Mouse (Mus musculus) c-Kit-positive CD71-positive TER-119-negative erythroid progenitor cells, embryonic 14.5 days (primary cell): ENCODE results near the gene Prcp.

Experiments
- DNase-seq: peaks from one replicate; pipeline ENCODE4 v3.0.0-alpha.2; 2013; ENCODE audit warnings: low read depth

The Prcp gene

DNA sequence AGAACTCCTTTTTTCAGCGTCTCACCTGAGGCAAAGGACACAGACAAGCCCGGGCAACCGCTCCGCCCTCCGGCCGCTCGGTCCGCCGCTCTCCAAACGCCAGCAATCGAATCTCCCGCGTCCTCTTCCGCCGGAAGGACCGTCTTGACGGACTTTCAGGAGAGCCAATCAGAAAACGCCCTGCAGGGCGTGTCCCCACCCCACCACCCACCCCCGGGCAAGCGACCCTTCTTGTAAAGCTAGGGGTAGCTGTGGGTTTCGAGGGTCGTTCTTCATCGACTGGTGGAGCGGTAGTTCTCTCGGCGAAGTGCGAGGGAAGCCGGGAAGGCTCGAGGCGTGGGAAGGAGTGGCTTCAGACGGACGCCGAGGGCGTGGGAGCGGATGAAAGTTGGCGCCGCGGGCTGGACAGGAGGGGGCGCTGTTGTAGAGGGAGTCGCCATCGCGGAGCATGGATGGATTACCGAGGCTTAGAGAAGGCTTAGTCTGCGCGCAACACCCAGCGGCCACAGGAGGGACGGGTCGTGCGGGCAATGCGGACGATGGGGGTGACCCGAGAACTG is at the start of gene Prcp, which contains the start of gene Ddias:
TSS of gene Prcp (plus strand) at position 355 of the 560 bp plus-strand sequence.
TSS of gene Ddias (minus strand) at position 132 of the 560 bp plus-strand sequence.
- DNase-seq, result peak; percentile 87

DNA sequence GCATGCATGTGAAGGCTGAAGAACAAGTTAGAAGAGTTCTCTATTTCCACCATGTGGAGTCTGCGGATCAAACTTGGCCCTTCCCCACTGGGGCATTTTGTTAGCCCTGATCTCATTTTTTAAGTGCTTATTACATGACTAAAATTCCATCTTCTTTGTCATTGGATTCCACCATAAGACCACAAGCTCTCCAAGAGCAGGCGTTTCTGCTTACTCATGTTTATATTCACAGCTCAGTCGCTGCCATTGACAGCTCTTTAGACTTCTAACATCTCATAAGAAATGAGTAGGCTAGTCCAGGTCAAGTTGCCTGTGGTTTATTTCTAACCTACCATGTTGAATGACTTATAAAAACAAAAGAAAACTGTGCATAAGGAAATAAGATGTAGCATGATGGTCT is 48.0 kb upstream of the Prcp start:
- no peak for DNase-seq

DNA sequence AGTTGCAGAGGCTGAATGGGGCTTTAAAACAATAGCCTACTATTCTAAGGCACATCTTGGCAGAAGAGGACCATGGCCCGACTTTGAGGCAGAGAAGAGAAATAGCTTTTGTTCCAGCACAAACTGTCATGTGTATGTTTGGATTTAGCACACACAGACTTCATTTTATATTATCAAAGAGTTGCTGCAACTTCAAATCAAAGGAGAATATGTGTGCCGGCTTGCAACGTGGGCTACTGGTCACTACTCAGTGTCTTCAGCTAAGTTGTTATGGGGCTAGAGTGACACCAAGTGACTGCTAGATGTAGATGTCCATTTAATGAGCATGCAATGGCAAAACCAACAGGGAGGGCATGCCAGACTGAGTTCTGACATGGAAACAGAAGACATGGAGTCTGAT is 46.3 kb upstream of the Prcp start:
- DNase-seq, result no peak

DNA sequence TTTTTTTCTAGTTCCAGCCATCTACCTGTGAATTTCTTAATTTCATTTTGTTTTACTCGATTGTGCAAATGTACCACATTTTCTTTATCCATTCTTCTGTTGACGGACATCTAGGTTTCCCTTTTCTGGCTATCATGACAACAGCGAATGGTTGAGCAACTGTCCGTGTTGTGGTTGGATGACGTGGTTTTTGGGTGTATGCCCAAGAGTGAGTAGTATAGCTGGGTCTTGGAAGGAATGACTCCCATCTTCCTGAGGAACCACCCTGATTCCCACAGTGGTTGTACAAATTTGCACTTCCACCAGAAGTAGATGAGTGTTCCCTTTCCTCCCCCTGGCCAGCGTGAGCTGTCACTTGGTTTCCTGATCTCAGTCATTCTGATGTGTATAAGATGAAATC is 41.9 kb upstream of the Prcp start:
- no peak for DNase-seq

DNA sequence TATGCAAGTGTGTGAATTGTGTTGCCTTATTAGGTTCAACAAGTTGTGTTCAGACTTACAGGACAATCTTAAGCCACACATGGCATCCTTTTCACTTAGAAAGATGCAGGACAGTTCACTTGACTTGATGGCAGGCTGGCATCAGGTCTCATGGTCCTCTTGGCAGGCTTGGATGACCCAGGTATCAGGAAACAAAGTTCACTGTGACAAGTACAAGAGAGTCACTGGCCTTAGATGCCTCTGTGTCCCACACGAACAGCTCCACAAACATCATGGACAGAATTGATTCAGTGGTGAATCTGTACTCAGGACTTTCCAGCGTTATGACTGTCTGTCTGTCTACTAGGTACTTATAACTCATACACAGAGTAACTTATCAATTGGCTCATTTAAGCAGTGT is 39.9 kb upstream of the Prcp start:
- no peak for DNase-seq

DNA sequence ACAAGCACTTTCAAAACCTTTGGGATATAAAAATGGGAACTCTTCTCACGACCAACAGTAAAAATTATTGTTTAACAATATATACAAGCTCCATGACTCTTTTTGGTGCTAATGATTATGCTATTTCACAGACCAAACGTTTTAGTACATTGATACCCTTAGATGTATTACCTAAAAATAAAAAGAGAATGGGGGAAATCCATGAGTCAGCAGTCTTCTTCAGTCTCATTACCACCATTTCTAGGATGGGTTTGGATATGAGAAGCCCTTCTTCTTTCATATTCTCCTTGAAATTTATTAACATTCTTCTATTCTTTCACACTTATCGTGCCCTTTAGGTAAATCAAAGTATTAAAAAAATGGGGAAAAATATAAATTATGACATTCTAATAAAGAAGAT is 37.8 kb upstream of the Prcp start:
- no peak for DNase-seq

DNA sequence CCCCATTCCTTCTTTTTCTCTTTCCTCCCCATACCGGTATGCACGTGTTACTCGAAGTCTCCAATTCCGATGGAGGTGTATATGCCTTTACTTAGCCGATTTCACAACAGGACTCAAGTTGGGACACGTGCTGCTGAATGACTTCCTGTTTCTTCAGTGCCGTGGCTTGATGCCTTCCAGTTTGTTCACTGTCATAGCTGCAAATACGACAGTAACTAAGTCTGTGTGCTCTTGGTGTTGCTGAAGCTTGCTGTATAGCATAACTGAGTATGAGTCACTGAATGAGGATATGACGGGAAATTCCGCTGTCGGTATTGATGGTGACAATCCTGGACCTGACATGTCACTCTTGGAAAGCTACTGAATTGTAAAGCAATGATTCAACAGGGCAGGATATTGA is 37.0 kb upstream of the Prcp start:
- DNase-seq, result no peak

DNA sequence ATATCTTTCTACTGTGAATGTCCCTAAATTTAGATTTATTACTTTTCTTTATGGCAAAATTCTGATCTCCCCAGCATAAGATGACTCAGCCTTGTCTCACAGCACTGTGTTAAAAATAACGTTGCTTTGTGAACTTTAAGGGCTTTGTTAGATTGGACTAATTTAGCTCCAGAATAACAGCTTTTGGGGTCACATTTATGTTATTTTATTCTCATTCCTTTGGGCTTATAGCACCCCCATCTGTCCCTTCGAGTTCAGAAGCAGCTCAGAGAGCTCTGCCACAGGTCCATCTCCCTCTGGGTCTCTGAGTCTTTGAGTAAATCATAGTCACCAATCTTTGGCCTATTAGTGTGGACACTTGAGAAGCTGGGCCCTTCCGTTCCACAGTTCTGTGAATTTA is 36.4 kb upstream of the Prcp start:
- no peak for DNase-seq

DNA sequence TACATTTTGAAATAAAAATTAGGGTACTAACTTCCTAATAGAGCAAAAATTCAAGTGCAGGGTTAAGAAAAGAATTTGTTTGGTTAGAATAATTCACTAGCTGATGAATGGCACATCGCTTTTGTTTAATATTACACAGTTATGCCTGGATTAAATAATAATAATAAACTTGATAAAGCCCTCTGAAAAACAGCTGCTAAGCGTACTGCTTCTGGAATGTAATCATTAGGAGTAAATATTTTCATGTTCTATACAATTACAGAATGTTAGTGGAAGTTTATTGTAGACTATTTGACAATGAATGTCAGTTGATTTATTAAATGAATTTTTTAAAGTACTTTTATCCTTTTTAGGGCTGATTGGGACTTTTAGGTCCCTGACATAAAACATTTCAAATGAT is 32.0 kb upstream of the Prcp start:
- no peak for DNase-seq

DNA sequence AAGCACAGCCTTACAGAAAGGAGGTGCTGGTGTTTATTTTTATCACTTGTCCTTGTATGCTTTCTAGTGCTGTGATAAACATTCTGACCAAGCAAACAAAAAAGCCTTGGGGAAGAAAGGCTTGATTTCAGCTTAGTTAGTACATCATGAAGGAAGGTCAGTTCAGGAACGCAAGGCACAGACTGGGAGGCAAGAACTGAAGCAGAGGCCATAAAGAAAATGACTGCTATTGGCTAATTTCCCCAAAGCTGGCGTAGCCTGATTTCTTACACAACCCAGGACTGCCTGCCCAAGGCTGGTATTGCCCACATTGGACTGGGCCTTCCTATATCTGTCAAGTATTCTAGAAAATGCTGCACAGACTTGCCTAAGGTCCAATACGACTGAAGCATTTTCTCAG is 26.0 kb upstream of the Prcp start:
- DNase-seq, result no peak

DNA sequence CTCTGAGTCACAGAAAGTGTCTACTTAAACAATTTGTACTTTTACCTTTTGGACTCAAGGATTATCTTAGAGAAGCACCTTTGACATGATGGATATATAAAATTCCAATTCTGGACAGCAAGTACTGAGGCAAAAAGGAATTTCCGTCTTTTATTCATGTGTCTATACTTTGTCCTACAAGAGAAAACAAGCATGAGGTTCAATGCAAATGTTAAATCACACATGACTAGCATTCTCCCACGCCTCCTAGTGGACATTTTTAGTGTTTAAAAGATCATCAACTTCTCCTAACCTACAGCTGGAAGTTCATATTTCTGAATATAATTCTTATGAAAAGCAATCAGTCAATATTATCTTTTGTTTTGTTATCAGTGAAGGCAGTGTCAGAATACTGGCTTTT is 7.7 kb upstream of the Prcp start:
- peak; percentile 51 for DNase-seq

DNA sequence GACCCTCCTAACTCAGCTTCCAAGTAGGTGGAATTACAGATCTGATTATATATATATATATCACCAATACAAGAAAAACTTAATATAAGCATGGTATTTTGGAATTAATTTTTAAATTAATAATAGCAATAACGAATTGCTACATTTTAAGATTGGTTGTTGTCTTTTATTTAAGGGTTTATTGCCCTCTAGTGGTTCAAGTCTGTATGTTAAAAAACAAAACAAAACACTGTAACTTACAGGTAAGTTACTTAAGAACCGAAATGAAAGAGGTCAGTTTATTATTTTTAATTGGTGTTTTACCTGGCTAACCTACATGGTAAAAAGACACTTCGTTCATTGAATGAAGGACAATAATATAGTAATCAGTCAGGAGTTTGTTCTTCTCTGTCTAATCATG is 4.1 kb upstream of the Prcp start:
- DNase-seq, result no peak

DNA sequence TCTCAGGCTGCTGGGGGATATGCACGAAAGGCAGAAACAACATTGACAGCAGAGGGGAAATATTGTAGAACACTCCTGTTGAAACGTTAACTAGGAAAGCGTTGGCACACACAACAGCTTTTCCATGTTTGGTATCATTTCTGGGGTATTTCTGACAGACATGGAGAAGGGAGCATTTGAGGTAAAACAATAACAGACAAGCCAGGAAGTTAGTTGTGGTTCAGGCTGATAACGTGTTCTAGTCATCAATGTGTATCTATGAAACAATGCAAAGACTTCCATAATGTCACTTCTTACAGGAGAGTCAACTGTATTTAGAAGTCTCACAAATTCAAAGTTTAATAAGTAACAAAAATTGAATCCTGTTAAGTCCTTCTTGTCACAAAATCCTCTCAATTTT is 2.7 kb upstream of the Prcp start:
- no peak for DNase-seq

DNA sequence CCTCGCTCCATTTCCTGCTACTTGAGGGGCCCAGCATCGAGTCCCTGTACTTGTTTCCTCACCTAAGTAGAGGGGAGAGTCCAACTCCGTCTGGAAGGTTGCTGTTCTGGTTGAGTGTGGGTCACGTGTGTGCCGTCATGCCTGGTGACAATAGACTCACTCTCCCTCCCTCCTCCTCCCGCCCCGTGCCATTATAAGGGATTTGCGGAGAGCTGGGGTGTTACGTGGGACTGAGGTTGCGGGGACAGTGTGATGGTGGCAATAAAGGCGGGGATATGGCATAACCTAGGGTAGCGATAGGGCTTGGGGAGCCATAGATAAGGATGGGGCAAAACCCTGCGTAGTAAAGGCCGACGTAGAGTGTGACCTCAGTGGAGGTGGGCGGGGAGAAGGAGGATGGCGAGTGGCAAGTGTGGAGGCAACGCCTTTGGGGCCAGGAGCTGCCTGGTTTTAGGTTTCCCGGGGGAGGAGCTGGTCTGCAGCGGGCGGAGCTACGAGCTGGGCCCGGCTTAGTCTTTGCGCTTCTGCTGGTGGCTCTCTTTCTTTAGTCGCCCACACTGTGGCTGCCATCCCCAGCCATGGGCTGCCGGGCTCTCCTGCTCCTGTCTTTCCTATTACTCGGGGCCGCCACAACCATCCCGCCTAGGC is 615 bp downstream of the Prcp start:
- DNase-seq, result peak; percentile 96

DNA sequence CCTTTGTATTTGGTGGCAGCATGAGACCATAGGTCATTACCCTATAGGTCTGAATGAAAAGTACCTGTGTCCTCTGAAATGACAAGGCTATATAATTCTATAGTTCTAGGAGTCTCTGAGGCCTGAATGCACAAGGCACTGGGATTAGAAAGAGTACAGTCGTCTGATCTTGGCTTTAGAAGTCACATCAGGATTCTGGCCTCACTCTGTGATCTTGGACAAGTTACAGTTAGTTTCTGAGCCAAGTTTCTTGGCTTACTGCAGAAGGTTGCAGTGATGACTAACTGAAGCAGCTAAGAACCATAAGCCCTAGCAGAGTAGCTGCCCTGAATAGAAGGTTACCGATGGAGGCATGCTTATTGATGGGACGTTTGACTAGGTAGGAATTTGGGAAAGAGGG is 1.8 kb downstream of the Prcp start:
- no peak for DNase-seq

DNA sequence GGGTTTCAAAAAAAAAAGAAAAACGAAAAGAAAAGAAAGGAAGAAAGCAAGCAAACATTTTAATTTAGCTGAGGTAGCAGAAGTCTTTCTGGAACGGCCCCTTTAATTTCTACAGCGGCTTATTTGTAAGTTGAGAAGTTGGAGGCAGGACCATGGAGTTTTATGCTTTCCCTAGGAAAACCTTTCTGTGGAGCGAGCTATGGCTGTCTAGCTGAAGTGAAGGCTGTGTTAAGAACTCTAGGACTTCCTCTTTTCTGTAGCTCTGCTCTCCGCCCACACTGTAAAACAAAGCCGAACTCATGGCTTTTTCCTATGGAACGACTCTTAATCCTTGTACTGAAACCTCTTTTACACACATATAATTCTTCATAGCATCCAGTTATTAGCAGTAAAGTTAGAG is 2.3 kb downstream of the Prcp start:
- no peak for DNase-seq

DNA sequence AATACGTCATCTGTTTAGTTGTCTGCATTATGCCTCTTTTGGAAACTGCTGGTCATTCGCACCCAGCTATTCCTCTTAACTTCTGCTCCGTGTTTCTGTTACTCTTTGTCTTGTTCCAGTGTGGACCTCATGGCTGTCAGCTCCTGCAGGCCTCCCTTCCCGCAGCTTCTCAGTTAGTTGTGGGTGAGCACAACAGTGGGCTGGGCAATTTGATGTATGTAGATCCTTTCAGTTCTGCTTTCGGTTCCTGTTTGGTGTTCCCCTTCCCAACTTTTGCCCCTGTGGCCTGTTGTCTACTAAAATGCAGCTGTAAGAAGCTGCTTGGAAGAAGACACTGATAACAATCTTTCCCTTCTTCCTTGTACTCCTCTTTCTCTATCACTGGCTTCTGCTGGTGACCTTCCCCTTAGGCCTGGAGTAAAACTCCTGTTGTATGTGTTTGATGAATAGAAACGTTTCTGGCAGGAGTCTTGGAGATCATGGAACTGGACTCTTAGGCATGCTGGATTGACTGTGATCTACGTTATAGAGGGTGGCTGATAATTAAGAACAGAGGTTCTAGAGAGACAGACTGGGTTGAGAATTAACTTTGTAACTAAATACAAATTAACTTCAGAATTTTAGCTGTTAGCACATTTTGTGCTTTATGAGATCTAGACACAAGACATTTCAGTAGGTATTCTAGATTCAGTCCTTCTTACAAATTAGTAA is 4.5 kb downstream of the Prcp start:
- DNase-seq, result no peak

DNA sequence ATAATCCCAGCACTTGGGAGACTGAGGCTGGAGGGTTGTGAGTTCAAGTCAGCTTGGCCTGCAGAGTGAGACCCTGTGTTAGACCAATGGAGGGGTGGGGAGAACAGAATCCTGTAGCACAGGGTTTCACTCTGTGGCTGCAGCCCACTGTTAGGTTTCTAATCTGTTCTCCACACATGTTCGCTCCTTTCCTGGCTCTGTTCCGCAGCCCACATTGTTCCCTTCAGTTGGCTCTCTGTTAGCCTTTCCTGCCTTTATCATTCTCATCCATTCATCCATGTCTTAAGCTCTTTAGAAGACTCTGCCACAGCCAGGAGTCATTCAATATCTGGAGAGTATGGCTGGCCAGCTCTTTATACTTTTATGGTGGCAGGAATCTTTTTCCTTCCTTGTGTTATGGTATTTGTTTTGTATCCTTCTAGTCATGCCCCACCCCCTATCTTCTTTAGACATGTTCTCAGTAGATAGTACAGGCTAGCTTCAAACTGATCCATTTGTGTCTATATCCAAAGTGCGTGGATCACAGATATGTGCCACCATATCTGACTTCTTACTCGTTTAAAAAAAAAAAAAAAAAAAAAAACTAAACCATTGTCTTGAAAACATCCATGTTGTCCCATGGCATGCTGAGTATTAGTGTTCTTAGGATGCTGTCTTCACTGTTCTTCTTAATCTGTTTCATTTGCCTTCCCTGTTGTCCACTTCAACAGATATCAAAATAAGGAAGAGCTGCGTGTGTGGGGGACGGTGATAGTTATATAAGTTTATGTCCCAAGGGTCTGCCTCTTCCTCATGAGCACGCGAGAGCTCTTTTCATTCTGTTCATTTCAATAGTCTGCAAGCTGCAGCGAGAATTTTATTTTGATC is 9.8 kb downstream of the Prcp start:
- DNase-seq, result peak; percentile 58

DNA sequence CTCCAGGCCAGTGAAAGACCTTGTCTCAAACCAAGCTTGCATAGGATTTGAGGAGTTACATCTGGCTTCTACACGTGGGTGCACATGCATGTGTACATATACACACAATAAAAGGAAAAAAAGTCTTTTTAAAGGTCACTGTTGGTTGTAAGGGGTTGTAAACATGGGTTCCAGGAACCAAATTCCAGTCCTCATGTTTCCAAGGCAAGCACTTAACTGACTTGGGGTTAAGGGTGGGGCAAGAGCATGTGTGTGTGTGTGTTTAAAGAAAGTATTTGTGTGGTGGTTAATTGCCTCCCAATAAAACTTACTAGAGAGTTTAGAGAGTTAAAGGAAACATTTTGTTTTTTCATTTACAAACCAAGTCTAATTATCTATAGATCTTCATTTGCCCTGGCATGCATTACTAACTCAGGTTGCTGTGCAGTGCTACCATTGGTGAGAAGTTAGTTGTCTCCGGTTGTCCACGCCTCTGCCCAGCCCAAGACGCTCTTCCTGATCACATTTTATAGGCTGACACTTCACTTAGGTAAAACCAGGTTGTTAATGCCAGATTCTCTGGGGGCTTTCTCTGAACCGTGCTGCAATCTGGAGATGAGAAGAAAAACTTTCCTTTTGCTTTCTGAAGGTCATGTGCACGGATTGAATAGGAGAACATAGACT is 10.9 kb downstream of the Prcp start:
- no peak for DNase-seq

DNA sequence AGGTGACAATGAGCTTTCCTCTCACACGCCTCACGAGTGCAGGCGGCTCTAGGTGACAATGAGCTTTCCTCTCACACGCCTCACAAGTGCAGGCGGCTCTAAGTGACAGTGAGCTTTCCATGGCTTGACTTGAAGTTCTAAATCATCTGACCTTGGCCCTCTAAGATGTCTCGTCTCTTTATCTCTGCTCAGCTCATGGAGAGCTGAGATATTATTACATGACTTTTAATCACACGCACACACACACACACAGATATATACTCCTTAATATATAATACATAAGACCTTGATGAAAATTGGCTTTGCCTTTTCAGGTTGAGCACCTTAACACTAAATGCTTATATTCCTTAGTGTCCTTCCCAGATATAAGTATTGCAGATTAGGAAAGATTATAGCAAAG is 12.5 kb downstream of the Prcp start:
- peak; percentile 46 for DNase-seq

DNA sequence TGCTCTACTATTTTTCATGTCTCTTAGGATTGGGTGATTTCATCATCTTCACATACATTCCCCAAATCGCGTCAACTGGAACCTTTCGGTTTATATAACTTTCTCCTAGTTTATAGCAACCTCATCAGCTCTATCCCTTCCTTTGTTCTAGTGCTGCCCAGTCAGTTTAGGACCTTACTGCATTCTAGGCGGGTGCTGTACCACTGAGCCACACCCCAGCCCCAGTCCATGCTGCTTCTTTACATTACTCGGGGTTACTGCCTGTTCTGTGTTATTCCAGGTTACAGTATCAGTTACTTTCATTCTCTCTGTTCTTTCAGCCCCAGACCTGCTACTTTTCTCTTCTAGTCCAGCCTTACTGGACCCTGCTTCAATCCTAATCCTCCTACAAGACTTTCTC is 13.0 kb downstream of the Prcp start:
- no peak for DNase-seq

DNA sequence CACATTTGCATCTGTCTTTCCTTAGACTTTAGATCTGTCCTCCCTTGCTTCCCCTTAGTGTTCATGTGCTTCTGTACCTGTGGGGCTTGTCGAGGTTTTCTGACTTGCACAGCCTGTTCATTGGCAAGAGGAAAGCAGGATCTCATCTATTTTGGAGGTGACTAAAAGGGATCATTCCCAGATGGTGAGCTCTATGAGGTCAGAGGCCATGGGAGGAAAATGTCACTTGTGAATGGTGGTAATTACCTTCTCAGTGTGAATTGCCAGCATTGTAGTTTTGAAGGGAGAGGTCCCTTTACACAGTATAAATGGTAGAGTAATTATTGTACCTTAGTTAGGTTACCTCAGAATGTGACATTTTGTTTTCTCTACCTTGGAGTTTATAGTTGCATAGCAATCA is 15.9 kb downstream of the Prcp start:
- DNase-seq, result no peak
